Mouse (Mus musculus) thymus, postnatal 0 days (tissue): ENCODE measurements around the gene Prelid1. TPM values are rescaled to one million over a fixed set of nuclear protein-coding genes. Genes with fewer than 3 reads are reported as not detected.
A peak's percentile ranks its signal among the peaks of the same experiment; 100 is the strongest.

Experiments
- DNase-seq: peaks from one replicate; pipeline ENCODE4 v3.0.0-alpha.2; 2015; ENCODE audit warnings: low spot score
- polyA plus RNA-seq: library from polyadenylated mRNA; unstranded; fragments of >200 nt; fragmentation: Nextera tagmentation; extraction: Ambion mirVana; gene quantifications from 2 replicates; pipeline ENCODE4 v1.2.1, GENCODE M21; 2015

Gene Prelid1
- polyA plus RNA-seq, 1 experiment from 2014 or later, result 434 TPM

DNA sequence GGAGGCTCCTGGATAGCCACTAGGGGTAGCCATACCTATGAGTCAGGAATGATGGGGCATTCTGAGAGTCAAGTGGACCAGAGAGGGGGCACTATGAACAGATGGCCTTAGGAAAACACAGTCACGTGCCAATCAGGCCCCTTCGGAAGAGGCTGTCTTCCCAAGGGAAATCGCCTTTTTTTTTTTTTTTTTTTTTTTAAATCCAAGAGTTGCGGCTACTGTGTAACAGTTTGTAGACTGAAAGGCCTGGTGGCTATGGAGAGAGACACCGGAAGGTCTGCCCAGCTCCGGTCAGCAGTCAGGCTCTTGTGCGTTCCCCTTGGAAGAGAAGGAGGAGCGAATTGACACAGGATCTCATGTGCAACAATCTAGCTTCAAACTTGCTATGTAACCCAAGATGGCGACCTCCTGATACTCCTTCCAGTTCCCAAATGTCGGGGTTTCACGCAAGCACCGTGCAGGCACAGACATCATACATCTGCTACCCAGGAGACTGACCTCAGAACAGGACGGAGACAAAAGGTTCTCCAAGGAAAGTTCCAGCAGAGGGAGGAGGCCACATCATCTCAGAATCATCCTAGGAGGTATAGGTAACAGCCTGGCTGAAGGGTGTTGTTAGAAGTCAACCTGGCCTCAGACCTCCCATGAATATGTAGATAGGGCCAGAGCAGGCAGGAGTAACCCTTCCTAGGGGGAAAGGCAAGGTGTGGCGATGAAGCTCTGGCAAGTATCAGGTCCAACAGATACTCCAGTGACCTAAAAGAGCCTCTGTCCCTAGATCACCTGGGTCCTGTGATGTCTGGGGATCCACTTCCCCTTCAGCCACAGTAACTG lies 10.5 kb downstream of the Prelid1 start:
- DNase-seq, result no peak

DNA sequence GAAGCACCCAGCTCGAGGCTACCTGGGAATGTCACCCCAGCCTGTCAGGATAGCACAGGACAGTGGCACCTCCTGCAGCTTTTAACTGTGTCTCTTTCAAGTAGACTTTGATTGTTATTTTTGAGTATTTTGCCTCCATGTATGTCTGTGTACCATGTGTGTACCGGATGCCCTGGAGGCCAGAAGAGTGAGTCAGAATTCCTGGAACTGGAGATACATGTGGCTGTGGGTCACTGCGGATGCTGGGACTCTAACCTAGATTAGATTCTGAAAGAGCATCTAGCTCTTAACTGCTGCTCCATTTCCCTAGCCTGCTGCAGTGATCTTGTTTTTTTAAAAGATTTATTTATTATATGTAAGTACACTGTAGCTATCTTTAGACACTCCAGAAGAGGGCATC lies 12.0 kb downstream of the Prelid1 start:
- DNase-seq, result no peak

DNA sequence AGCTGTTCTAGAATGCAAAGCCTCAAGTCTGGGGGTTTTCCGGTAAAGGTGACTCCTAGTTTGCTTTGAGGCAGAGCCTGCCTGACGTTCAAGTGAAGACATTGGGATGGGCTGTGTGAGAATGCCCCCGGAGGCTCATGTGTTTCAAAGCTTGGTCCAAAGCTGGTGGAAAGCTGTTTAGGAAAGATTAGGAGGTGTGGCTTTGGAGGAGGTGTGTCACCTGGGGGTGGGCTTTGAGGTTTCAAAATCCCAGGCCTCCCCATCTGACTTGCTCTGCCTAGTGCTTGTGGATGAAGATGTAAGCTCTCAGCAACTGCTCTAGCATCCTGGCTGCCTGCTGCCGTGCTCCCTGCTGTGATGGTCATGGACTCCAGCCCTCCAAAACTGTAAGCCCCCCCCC lies 15.4 kb downstream of the Prelid1 start:
- DNase-seq, result no peak

- DNase-seq, result no peak
Measured at GRCm38 (mm10) chr13:55337341-55337975, 17.2 kb downstream of the Prelid1 start.

GRCm38 (mm10) chr13:55338131-55339054 lies 18.1 kb downstream of the Prelid1 start:
- DNase-seq, result no peak

DNA sequence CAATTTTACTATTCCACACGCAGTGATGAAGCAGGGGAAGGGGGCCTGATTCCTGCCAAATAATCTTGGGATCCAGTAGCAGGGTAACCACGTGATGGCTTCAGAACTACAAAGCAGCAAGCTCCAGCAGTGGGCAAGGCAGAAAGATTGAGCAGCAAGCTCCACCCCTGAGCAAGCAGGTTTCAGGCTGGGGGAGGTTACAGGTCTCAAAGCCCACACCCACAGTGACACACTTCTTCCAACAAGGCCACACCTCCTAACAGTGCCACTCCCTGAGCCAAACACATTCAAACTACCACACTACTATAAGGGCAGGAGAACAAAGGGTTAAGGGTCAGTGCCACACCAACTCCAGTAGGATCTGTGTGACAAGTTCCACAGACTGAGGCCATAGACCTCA lies 19.0 kb downstream of the Prelid1 start:
- no peak for DNase-seq

DNA sequence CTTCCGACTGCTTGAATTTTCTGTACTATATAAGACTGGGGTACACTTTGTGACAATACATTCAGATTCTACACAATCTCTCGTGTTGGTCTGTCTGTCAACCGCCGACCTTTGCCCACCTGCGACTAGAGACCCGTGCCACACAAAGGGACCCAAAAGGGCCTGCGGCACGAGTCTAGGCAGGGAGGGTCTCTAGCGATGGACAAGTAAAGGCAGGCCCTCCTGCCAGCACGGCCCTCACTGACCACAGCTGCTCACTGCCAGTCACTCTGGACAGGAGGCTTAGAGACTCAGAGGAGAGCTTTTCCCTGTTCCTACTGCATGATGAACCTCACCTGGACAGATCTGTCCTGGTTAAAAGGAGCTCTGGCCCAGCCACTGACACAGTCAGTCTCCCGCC lies 22.2 kb downstream of the Prelid1 start:
- no peak for DNase-seq

DNA sequence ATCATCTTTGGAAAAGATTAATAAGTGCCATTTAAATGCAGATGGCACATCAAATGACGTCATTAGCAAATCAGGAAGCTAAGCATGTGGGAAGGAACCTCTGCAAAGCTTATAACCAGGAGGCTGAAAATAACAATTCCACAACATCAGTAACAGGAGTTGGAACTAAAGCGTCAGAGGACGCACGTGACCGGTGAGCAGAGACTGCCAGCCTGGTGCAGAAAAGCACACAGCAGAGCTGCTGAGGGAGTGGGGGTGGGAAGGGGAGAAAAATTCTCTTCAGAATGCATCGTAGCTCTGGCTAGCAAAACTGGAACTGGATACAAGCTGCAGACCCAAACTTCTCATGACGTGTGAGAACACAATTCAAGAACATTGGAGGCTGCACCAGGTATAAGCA lies 24.0 kb downstream of the Prelid1 start:
- no peak for DNase-seq

- DNase-seq, result no peak
Measured at GRCm38 (mm10) chr13:55346745-55347144, 26.4 kb downstream of the Prelid1 start.

DNA sequence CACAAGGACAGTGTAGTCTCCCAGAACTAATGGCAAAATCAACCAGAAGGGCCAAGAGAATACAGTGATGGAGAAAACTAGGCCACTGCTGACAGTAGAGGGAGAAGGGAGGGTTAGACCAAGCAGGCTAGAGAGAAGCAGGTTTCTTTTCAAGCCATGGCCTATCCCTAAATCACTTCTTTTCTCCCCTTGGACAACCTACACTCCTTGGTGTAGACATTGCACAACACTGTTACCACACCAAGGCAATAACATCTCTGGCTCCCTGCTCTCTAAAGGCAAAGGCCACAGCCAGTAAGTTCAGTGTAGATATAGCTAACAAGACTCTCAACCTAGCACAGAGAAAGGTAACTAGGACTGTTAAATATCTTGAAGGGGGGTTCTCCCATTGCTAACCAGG lies 40.8 kb downstream of the Prelid1 start:
- no peak for DNase-seq

- DNase-seq, result peak; percentile 35
Measured at GRCm38 (mm10) chr13:55361974-55362452, 41.7 kb downstream of the Prelid1 start.

DNA sequence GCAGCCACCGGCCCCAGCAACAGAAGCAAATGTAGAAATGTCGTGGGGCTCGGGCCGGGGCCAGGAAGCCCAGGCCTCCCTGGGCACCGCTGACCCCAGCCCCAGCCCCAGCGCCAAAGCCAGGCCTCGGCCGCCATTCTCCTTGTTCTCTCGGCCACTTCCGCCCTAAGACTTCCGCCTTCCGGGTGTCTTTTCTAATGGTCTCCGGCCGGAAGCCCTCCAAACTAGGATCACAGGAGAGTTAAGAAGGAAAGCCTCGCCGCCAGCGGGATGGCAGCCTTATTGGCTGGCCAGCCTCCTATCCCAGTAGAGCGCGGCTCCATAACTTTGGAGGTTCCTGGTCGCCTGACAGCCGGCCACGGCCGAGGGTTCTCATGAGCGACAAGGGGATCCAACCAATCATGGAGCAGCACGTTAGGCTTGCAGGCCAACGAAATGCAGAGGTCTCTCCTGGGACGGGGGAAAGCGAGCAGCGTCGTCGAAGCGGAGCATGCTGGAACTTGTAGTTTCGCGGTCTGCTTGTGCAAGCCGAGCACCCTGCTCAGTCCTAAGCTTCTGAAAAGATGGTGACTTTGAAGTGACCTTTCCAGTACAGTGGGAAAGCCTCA lies 42.3 kb downstream of the Prelid1 start, which contains the start of gene Lman2:
TSS of gene Lman2 (minus strand) at position 331 of the 608 bp plus-strand sequence.
- peak; percentile 94 for DNase-seq

DNA sequence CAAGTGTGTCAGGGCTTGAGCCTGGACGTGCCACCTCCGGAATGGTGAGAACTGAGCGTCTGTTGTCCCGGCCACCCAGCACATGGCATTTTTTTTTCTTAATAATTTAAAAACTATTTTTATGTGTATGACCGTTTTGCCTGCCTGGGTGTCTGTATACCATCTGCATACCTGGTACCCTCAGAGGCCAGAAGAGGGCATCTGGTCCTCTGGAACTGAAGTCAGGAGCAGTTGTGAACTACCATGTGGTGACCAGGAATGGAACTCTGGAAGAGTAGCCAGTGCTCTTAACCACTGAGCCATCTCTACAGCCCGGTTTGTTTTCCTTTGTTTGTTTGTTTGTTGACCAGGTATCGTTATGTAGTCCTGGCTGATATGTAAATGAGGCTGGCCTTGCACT lies 48.1 kb downstream of the Prelid1 start:
- DNase-seq, result no peak

DNA sequence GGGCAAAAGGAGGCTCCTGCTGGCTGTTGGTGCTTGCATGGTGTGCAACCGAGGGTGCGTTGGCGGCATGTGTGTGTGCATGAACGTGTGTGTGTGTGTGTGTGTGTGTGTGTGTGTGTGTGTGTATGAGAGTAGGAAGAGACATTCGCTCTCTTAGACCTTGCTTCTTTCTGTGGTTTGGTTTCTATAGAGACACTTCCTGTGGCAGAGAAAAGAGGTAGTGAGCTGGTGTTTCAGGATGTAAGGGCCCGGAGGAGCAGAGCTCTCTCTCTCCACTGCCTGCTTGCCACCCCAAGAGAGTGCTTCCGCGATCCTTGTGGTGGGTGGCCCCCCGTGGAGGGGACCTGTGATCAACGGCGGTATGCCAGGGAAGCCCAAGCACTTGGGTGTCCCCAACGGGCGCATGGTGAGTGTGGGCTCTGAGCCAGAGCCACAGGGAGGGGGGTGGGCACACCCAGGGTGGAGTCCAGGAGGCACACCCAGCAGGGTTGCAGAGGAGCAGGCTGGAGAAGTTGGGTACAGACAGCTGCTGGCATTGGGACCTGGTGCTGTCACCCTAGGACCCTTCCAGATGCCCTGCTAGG lies 49.3 kb downstream of the Prelid1 start, which contains the start of gene Rgs14:
TSS of gene Rgs14 (plus strand) at position 202 of the 584 bp plus-strand sequence.
- DNase-seq, result peak; percentile 91

- DNase-seq, result no peak
Measured at GRCm38 (mm10) chr13:55370234-55370633, 49.9 kb downstream of the Prelid1 start.

DNA sequence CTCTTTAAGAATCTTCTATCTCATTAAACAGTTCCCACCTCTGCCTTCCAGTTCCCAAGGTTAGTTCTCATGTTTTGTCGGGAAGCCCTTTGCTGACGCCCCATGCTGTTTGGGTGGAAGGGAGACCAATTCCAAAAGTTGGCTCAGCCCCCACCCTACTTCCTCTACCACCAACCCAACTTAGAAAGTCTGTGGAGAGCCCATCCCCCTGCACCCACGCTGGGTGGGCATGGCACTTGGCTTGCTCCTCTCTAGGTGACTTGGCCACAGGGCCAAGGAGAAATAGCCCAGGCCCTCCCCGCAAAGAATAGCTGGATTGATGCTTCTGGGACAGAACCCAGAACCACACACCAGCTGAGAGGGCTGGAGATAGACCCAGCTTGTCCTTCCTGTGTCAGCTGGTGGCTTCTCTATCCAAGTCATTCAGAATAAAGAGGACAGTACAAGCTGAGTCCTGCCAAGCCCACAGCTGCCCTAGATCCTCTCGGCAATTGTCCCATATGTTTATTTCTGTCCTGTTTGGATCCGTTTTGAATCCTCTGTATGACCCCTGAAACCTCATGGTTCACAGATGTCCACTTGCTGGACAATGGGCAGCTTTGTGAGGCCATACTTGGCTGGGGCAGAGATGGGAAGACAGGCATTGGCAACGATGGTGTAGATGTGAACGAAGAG lies 50.8 kb downstream of the Prelid1 start:
- DNase-seq, result no peak

DNA sequence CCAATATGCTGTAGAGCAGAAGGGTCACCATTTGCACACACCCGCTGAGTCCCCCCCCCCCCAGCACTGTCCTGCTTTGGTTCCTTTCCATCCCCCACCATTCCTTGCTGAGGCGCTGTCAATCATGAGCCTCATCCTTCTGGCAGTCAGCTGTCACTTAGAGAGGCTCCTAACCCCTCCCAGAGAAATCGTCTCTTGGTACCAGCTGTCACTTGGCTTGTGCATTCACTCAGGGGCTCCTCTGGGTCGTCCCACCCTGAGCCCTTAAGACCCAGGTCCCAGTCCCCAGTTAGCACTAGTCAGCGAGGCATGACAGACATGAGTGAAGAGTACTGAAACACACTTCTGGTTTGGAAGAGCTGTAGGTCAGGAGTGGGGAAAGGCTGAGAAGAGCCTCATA lies 51.4 kb downstream of the Prelid1 start:
- no peak for DNase-seq

DNA sequence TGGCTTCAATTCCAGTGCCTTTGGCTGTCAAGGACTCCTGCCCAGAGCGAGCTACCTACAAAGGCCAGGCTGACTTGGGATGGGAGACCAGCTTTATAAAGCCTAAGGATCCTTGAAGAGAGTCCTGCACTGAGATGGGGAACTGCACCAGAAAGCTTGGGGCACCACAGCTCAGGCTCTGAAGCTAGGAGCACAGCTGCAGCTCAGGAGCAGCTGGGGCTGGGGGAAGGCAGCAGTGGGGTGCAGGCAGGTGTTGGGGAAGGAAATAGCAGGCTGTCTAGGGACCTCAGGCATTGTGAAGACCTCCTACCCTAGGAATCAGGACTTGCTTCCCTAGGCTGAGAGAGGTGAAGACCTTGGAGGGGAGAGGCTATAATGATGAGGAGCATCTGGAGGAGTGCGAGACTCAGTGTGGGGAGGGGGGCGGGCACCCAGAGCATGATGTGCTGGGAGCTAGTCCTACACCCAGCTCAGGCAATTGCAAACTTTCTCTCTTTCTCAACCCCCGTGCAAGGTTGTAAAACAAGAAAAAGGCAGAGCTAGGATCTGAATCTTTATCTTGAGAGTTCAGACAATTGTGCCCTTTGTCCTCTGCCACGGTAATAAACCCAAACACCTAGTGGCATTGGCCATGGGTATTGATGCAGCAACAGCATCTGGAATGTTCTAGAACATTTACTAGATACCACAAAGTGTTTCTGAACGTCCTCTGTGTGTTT lies 54.1 kb downstream of the Prelid1 start:
- DNase-seq, result peak; percentile 82
